Mouse (Mus musculus) fibroblast of lung, adult 2 months (primary cell): Measurements from ENCODE around the gene Spen.
"Not testable (repeated sequence)": the region's sequence is repeated elsewhere in the genome, so short reads cannot be mapped to it uniquely, and the experiment has no call there.

ENCODE experiments used
- DNase-seq: peaks from one replicate; pipeline ENCODE4 v3.0.0-alpha.2; 2011; ENCODE audit warnings: low read depth

Gene Spen

DNA sequence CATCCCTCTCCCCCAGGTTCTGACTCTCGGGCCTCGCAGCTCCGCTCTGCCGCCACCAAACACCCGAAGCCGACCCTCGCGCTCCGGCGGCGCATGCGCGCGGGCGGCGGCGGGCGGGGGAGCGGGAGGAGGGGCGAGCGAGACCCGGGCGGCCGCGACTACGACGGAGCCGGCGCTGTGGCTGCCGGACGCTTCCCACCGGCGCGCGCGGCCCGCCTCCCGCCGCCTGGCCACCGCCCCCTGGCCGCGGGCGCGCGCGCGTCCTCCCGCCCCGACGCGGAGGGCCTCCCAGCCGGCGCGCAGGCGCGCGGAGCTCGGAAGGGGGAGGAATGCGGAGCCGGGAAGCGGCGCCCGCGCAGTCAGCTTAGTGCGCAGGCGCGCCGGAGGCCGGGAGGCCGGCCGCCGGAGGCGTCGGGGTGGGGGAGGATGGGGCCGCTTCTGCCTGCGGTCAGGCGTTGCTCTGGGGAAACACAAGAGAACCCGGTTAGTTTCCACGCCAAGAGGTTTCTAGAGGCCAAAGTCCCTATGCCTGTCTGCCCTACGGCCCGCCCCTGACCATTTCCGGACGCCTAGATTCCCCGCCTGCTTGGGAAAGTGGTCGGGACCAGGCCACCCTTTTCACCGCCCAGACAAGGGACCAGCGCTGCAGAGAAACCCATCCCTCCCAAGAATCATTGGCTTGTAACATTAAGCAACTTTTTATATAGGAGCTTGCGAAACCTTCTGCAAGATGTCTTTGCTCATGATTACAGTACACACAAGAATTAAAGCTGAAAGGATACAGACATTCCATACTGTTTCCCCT is at the start of gene Spen:
Gene Spen (minus strand): TSS at position 190 of the 805 bp plus-strand sequence.
- peak; percentile 89 for DNase-seq

DNA sequence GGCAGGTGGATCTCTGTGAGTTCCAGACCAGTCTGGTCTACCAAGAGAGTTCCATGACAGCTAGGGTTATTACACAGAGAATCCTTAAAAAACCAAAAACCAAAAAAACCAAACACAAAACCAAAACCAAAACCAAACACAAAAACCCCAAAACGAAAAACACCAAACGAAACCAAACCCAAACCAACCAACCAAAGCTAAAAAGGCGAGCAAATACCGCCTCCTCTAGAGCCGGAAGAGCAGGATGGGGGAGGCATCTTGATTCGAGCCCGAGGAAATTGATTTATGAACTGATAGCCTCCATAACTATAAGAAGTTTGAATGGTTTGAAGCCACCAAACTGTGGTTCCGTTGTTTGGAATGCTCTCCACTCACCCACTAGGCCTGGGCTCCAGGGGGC is 45.5 kb upstream of the Spen start:
- no peak for DNase-seq

- no peak for DNase-seq
Observed at GRCm38 (mm10) chr4:141581051-141581450, 42.7 kb upstream of the Spen start.

- DNase-seq, result no peak
Observed at GRCm38 (mm10) chr4:141578833-141579232, 40.4 kb upstream of the Spen start.

DNA sequence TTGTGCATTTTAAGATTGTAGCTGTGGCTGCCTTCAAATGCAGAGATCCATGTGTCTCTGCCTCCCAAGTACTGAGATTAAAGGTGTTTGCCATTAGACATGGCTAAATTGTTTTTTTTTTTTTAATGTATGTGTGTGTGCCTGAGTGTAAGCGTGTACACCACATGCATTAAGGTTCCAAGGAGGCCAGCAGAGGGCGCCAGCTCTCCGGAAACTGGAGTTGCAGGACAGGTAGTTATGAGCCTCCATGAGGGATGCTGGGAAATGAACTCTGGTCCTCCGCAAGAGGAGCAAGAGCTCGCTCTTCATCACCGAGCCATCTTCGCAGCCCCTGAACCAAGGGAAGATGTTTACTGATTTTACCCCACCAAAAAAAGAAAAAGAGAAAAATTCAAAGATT is 38.5 kb upstream of the Spen start:
- no peak for DNase-seq

DNA sequence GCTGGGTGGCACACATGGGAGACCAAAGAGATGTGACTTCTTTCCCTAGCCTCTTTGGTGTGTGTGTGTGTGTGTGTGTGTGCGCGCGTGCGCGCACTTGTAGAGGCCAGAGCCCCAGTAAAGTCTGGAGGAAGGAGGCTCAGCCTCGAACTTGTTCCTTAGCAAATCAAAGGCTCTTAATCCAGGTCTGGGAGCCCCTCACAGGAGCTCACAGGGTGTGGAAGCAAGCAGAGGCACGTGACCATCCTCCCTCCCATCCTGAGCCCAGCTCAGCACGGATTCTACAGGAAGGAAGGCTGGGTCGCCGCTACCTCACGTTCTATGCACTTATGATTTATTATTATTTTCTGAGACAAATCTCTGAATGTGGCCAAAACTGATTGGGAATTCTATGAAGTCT is 38.0 kb upstream of the Spen start:
- no peak for DNase-seq

DNA sequence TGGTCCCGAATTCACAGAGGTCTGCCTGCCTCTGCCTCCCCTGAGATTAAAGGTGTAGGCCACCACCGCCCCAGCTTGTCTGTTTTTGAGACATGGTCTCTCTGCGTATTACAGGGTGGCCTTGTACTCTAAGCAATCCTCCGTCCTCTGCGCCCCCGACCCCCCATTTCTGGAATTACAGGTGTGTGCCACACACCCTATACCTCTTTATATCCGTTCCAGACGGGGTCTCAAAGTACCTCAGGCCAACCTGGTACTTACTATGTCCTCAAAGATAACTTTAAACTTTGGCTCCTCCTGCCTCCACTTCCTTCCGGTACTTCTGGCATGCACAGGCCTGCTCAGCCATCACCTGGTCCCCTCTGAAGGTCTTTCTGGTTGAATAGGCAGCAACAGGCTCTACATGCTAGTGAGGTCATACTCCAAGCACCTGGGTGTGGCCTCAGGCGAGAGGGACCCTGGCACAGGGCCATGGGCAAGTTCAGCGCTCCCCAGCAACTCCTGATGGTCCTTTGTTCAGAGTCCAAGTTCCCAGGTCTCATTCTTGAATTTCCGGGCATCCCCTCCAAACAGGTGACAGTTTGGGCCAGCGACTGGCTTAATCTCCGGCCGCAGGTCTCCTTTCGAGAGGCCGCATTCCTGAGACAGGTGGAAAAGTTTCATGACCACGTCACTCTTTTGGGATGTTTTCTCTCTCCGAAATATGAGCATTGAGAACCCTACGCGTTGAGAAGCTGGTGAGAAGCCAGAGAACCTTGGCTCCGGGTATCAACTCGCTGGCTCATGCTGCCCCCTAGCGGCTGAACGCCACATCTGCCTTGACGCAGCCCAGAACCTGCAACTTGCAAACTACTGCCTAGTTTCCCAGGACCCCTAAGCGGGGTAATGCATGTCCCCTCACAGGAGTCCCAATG is 36.6 kb upstream of the Spen start:
- DNase-seq, result no peak

DNA sequence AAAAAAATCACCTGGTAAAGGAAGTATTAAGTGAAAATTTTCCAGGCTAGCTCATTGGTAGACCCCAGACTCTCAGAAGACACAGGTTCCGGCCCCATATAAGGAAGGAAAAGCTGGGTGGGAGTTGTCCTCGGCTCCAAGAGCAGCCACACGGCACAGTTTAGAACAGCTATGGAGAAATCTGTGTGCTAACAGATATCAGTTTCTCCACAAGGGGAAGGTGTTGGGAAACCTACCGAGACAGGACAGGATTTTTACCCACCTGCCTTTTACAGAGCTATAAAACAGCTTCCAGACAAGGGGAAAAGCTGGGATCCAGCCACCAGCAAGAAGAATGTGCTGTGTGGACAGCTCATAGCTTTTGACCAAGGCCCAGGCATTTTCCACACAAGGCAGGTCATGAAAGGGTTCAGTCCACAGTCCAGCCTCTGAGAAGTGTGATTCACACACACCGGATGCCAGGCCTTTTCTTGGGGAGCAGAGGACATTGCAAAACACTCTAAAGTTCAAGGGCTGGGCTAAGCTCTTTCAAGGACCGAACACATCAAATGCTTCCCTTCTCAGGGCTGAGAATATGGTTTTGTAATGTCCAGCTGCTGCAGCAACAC is 35.1 kb upstream of the Spen start:
- peak; percentile 88 for DNase-seq

GRCm38 (mm10) chr4:141572668-141573358 is 34.4 kb upstream of the Spen start:
- DNase-seq, result no peak

DNA sequence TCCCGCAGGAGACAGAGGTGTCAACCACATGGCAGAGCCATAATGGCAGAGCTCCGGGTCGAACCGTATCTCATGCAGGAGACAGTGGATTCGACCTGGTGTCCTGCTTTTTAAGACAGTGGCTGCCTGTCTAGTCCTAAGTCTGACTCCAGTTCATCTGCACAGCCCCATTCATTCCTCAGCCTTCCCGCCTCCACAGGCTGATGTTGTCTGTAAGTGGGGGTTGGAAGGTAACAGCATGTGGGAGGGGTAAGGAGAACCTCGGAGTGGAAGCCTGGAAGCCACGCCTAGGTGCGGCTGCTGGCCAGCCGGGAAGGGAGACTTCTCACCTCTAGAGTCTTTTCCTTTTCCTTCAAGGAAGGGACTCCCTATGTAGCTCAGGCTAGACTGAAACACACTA is 33.5 kb upstream of the Spen start:
- DNase-seq, result no peak

GRCm38 (mm10) chr4:141571337-141571739 is 32.9 kb upstream of the Spen start:
- DNase-seq, result no peak

DNA sequence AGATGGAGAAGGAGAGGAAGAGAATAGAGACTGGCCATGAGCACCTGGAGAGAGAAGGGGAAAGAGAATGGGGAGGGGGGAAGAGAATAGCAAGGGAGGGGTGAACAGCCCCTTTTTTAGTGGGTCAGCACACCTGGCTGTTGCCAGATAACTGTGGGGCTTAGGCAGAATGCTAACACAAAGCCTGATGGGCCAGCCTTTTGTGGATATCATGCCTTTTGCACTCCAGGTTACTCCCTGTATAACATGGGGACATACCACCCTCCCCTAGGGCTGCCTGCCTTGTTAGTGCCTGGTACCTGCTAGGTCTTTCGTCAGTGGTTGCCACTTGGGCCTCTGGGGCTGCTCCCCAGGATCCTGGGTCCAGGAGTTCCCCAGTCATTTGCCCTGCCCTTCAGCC is 32.4 kb upstream of the Spen start:
- no peak for DNase-seq

GRCm38 (mm10) chr4:141570004-141570403 is 31.6 kb upstream of the Spen start:
- no peak for DNase-seq

GRCm38 (mm10) chr4:141568966-141569365 is 30.6 kb upstream of the Spen start:
- no peak for DNase-seq

DNA sequence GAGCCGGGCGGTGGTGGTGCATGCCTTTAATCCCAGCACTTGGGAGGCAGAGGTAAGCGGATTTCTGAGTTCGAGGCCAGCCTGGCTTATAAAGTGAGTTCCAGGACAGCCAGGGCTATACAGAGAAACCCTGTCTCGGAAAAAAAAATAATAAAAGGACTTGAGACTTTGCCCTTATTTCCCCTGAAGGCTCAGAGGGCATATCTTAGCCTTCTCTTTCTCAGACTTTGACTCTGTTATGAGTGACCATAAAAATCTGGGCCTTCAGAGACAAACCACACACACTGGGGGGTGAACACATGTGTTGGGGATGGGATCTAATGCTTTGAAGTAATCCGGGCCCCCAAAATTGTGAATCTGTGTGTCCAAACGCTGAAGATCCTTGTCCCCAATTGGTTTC is 28.8 kb upstream of the Spen start:
- DNase-seq, result not testable (repeated sequence)

GRCm38 (mm10) chr4:141566187-141566586 is 27.8 kb upstream of the Spen start:
- DNase-seq, result no peak

- DNase-seq, result no peak
Observed at GRCm38 (mm10) chr4:141565325-141565724, 26.9 kb upstream of the Spen start.

DNA sequence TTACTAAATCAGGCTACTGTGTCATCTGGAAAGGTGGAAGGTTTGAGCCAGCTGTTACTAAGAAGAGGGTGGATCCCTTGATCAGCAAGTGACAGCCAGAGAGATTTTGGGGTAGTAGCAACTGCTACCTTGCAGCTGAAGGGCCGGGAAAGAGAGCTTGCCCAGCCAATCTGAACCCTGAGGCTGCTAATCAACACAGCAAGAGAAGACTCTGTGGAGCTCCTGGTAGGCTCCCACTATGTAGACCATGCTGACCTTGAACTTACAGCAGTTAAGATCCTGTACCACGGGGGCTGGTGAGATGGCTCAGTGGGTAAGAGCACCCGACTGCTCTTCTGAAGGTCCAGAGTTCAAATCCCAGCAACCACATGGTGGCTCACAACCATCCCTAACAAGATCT is 26.3 kb upstream of the Spen start:
- DNase-seq, result no peak

DNA sequence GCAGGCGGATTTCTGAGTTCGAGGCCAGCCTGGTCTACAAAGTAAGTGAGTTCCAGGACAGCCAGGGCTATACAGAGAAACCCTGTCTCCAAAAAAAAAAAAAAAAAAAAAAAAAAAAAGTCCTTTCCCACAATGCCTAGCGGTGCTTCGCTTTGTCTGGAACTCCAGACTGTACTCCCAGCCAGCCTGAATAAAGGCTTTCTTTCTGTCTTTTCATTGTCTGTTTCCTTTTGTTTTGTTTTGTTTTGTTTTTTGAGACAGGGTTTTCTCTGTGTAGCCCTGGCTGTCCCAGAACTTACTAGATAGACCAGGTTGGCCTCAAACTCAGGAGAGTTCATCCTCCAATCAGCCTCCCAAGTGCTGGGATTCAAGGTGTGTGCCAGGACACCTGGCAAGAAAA is 25.8 kb upstream of the Spen start:
- DNase-seq, result no peak

DNA sequence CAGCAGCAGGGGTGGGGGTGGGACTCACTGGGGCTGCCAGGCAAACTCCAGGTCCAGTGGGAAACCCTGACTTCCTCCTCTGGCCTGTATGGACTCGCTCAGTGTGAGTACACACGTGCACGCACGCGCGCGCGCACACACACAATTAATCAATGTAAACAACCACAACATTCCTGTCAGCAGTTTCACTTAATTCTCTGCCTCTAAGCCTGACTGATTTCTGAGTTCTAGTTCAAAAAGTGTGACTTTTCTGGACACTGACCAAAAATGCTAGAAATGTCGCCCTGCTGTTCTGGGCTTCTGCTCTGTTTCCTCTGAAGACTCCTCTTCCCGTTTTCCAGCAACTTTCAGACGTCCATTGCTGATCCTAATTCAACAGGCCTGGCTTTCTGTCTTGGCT is 23.9 kb upstream of the Spen start:
- DNase-seq, result no peak

DNA sequence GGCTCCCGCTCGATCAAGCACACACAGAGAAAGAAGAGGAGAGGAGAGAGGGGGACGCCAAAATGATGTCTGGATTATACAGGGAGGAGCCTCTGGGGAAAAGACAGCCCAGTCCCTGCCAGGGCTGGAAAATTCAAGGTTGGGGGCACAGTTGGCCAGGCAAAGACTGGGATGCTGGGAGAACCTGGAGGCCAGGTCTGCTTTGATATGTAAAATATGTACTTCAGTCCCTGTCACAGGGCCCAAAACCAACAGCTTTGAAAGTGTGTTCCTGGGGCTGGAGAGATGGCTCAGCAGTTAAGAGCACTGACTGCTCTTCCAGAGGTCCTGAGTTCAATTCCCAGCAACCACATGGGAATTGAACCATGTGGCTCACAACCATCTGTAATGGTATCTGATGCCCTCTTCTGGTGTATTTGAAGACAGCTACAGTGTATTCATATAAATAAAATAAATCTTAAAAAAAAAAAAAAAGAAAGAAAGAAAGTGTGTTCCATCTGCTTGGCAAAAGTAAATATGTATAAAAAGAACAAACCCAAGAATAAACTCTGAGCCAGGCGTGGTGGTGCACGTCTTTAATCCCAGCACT is 23.0 kb upstream of the Spen start:
- DNase-seq, result not testable (repeated sequence)

- DNase-seq, result no peak
Observed at GRCm38 (mm10) chr4:141559898-141560263, 21.5 kb upstream of the Spen start.
